Mouse (Mus musculus): ENCODE data around the gene Klf1. TPM values are rescaled to one million over a fixed set of nuclear protein-coding genes. Genes with fewer than 3 reads are reported as not detected.

Klf1 gene
- polyA plus RNA-seq, 1 experiment = 0.10 TPM

DNA sequence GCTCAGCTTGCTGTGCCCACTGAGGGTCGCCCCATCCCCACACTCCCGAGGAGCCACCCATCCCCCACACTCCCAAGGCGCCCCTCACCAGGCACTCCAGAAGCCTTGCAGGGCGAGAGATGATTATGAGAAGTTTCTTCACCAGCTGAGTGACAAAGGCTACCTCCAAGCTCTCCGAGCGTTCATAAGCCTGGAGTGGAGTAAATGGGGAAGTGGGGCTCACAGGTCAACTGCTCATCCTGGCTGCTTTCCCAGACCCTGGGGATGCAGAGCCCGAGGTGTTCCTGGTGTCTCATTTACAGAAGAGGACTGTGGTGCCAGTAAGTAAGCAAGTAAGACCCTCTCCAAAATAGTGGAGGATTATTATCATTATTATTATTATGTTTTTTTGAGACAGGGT, 23.8 kb downstream of the Klf1 start:
- no peak for TF ChIP-seq USF1 (IDR thresholded peaks at IDR 0.05; ENCODE audit: low read depth)
- TF ChIP-seq TCF12 (IDR thresholded peaks at IDR 0.05; ENCODE audit: insufficient read depth, poor library complexity, severe bottlenecking) = no peak
- TF ChIP-seq MYOD1 (IDR thresholded peaks at IDR 0.05; ENCODE audit: control insufficient read depth in 1 of 3, insufficient read length in 2 of 3, low read depth in 2 of 3) = no peak
- TF ChIP-seq TCF3 (IDR thresholded peaks at IDR 0.05; ENCODE audit: insufficient read length, low read depth) = no peak
- no peak for TF ChIP-seq POLR2AphosphoS2 (IDR thresholded peaks at IDR 0.05; ENCODE audit: insufficient read length, low read depth)
- TF ChIP-seq MAX (IDR thresholded peaks at IDR 0.05; ENCODE audit: low read depth) = no peak
- TF ChIP-seq E2F4 (IDR thresholded peaks at IDR 0.05; ENCODE audit: insufficient read depth) = no peak
- TF ChIP-seq CEBPB (IDR thresholded peaks at IDR 0.05; ENCODE audit: insufficient read depth, poor library complexity, severe bottlenecking) = no peak
- TF ChIP-seq SRF (IDR thresholded peaks at IDR 0.05; ENCODE audit: control insufficient read depth, insufficient read length, low read depth) = no peak
- no peak for TF ChIP-seq POLR2A (IDR thresholded peaks at IDR 0.05; ENCODE audit: insufficient read length, low read depth)
- TF ChIP-seq REST (IDR thresholded peaks at IDR 0.05; ENCODE audit: insufficient read depth, insufficient read length) = no peak
- TF ChIP-seq MYOG (IDR thresholded peaks at IDR 0.05; ENCODE audit: control insufficient read depth in 1 of 3, insufficient read depth in 1 of 3, insufficient read length in 2 of 3, low read depth in 2 of 3) = no peak
- peaks cover 11% of the 10 kb centered on the region for H3K27me3 ChIP-seq (ENCODE audit: control insufficient read depth, insufficient read depth, insufficient read length)
- no peak overlapping the region for H3K4me3 ChIP-seq
- H3K4me2 ChIP-seq (ENCODE audit: low read depth) = no peak overlapping the region
- no peaks in the 10 kb centered on the region for H3K36me3 ChIP-seq (ENCODE audit: control insufficient read depth, insufficient read depth)
- no peak overlapping the region for H3ac ChIP-seq (ENCODE audit: control insufficient read depth, insufficient read length)
- H3K79me2 ChIP-seq (ENCODE audit: control insufficient read depth, insufficient read depth) = no peaks in the 10 kb centered on the region

DNA sequence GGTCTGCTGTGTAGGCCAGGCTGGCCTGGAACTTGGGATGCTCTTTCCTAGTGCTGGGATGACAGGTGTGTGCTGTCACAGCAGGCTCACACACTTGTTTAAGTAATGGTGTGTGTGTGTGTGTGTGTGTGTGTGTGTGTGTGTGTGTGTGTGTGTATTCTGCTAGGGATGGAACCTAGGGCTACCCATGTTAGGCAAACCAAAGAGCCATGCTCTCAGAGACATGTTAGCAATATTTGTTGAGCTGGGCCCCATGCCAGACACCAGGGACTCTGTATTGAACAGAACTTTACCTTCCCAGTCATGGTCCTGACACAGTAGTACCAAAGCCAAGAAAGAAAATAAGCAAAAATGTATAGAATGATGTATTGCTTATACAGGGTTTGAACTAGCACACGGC, 25.8 kb downstream of the Klf1 start:
- no peak for TF ChIP-seq POLR2A (IDR thresholded peaks at IDR 0.05; ENCODE audit: insufficient read length, low read depth)
- TF ChIP-seq USF1 (IDR thresholded peaks at IDR 0.05; ENCODE audit: low read depth) = no peak
- no peak for TF ChIP-seq MAX (IDR thresholded peaks at IDR 0.05; ENCODE audit: low read depth)
- TF ChIP-seq SRF (IDR thresholded peaks at IDR 0.05; ENCODE audit: control insufficient read depth, insufficient read length, low read depth) = no peak
- TF ChIP-seq MYOD1 (IDR thresholded peaks at IDR 0.05; ENCODE audit: control insufficient read depth in 1 of 3, insufficient read length in 2 of 3, low read depth in 2 of 3) = no peak
- no peak for TF ChIP-seq E2F4 (IDR thresholded peaks at IDR 0.05; ENCODE audit: insufficient read depth)
- no peak for TF ChIP-seq MYOG (IDR thresholded peaks at IDR 0.05; ENCODE audit: control insufficient read depth in 1 of 3, insufficient read depth in 1 of 3, insufficient read length in 2 of 3, low read depth in 2 of 3)
- TF ChIP-seq TCF3 (IDR thresholded peaks at IDR 0.05; ENCODE audit: insufficient read length, low read depth) = no peak
- no peak for TF ChIP-seq REST (IDR thresholded peaks at IDR 0.05; ENCODE audit: insufficient read depth, insufficient read length)
- no peak for TF ChIP-seq CEBPB (IDR thresholded peaks at IDR 0.05; ENCODE audit: insufficient read depth, poor library complexity, severe bottlenecking)
- TF ChIP-seq TCF12 (IDR thresholded peaks at IDR 0.05; ENCODE audit: insufficient read depth, poor library complexity, severe bottlenecking) = no peak

DNA sequence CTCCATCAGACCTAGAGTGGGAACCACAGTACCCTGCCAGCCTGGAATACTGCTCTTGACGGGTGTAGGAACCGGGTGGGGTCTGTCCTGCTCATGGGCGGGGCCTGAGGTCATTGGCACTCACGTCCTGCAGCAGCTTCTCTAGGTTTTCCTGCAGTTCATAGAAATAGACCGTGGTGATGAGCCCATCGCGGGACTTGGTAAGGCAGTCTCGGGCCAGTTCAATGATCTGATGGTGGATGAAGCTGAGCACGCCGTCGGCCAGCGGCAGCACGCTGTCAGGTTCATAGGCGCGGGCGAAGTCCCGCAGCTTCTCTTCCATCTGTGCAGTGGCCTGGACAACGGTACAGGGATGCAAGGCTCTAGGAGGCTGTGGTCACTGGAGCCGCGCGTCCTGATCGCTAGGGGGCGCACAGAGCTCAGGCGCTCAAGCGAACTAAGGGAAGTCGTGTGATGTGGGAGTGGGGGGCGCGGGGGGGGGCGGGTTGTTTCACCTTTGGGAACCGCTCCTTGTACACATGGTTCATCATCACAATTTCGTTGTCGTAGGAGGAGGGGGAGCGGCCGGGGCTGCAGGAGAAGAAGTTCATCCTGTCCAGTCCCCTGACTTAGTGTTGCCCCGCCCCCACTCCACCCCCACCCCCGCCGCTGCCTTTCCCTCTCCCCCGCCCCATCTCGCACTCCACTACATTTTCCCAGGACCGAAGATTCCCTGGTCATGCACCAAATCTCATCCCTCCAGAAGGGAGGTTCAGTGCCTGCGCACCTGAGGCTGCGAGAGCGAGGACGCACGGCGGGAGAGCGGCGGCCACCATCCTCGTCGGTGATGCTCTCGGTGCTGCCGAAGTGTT, 27.0 kb downstream of the Klf1 start:
- Histone ChIP-seq H3K36me3 (ENCODE audit: control insufficient read depth, insufficient read depth) (no peaks in the 10 kb centered on the region), H3K27me3 (ENCODE audit: control insufficient read depth, insufficient read depth, insufficient read length) (peaks cover 20% of the 10 kb centered on the region), H3K4me2 (ENCODE audit: low read depth) (no peak overlapping the region), H3K79me2 (ENCODE audit: control insufficient read depth, insufficient read depth) (no peaks in the 10 kb centered on the region), H3ac (ENCODE audit: control insufficient read depth, insufficient read length) (no peak overlapping the region), H3K4me3 (no peak overlapping the region)
- no peak for TF ChIP-seq MYOD1 (IDR thresholded peaks at IDR 0.05; ENCODE audit: control insufficient read depth in 1 of 3, insufficient read length in 2 of 3, low read depth in 2 of 3)
- no peak for TF ChIP-seq MAX (IDR thresholded peaks at IDR 0.05; ENCODE audit: low read depth)
- TF ChIP-seq CEBPB (IDR thresholded peaks at IDR 0.05; ENCODE audit: insufficient read depth, poor library complexity, severe bottlenecking) = no peak
- TF ChIP-seq TCF12 (IDR thresholded peaks at IDR 0.05; ENCODE audit: insufficient read depth, poor library complexity, severe bottlenecking) = no peak
- TF ChIP-seq TCF3 (IDR thresholded peaks at IDR 0.05; ENCODE audit: insufficient read length, low read depth) = no peak
- no peak for TF ChIP-seq MYOG (IDR thresholded peaks at IDR 0.05; ENCODE audit: control insufficient read depth in 1 of 3, insufficient read depth in 1 of 3, insufficient read length in 2 of 3, low read depth in 2 of 3)
- TF ChIP-seq REST (IDR thresholded peaks at IDR 0.05; ENCODE audit: insufficient read depth, insufficient read length) = no peak
- TF ChIP-seq E2F4 (IDR thresholded peaks at IDR 0.05; ENCODE audit: insufficient read depth) = no peak
- no peak for TF ChIP-seq POLR2A (IDR thresholded peaks at IDR 0.05; ENCODE audit: insufficient read length, low read depth)
- no peak for TF ChIP-seq SRF (IDR thresholded peaks at IDR 0.05; ENCODE audit: control insufficient read depth, insufficient read length, low read depth)
- no peak for TF ChIP-seq POLR2AphosphoS2 (IDR thresholded peaks at IDR 0.05; ENCODE audit: insufficient read length, low read depth)
- no peak for TF ChIP-seq USF1 (IDR thresholded peaks at IDR 0.05; ENCODE audit: low read depth)

More for the DNA sequence above, 25.8 kb downstream of the Klf1 start:
- Histone ChIP-seq H3K36me3 (ENCODE audit: control insufficient read depth, insufficient read depth) (no peaks in the 10 kb centered on the region), H3K4me3 (no peak overlapping the region), H3K79me2 (ENCODE audit: control insufficient read depth, insufficient read depth) (no peaks in the 10 kb centered on the region), H3ac (ENCODE audit: control insufficient read depth, insufficient read length) (no peak overlapping the region), H3K27me3 (ENCODE audit: control insufficient read depth, insufficient read depth, insufficient read length) (peaks cover 20% of the 10 kb centered on the region), H3K4me2 (ENCODE audit: low read depth) (no peak overlapping the region)

DNA sequence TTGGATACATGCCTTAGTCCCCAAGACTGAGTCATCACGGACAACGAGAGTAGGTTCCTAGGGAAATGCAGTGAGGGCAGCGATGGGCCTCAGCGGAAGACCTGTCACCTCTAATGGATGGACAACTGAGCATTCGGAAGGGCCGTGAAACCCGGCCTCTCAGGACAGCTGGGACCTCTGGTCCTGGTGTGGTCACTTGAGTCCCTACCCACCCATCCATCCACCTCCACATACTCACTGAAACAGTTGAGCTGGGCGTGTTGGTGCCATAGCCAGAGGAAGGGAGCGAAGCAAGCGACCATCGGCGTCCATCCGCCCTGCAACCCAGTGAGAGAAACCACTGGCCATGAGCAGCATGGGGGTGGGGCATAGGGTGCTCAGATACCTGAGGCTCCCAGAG, 28.9 kb downstream of the Klf1 start:
- no peaks in the 10 kb centered on the region for H3K79me2 ChIP-seq (ENCODE audit: control insufficient read depth, insufficient read depth)
- TF ChIP-seq POLR2AphosphoS2 (IDR thresholded peaks at IDR 0.05; ENCODE audit: insufficient read length, low read depth) (no peak), E2F4 (IDR thresholded peaks at IDR 0.05; ENCODE audit: insufficient read depth) (no peak), POLR2A (IDR thresholded peaks at IDR 0.05; ENCODE audit: insufficient read length, low read depth) (no peak), MAX (IDR thresholded peaks at IDR 0.05; ENCODE audit: low read depth) (no peak), CEBPB (IDR thresholded peaks at IDR 0.05; ENCODE audit: insufficient read depth, poor library complexity, severe bottlenecking) (no peak), TCF3 (IDR thresholded peaks at IDR 0.05; ENCODE audit: insufficient read length, low read depth) (no peak), SRF (IDR thresholded peaks at IDR 0.05; ENCODE audit: control insufficient read depth, insufficient read length, low read depth) (no peak), USF1 (IDR thresholded peaks at IDR 0.05; ENCODE audit: low read depth) (no peak), MYOG (IDR thresholded peaks at IDR 0.05; ENCODE audit: control insufficient read depth in 1 of 3, insufficient read depth in 1 of 3, insufficient read length in 2 of 3, low read depth in 2 of 3) (no peak), MYOD1 (IDR thresholded peaks at IDR 0.05; ENCODE audit: control insufficient read depth in 1 of 3, insufficient read length in 2 of 3, low read depth in 2 of 3) (no peak), TCF12 (IDR thresholded peaks at IDR 0.05; ENCODE audit: insufficient read depth, poor library complexity, severe bottlenecking) (no peak), REST (IDR thresholded peaks at IDR 0.05; ENCODE audit: insufficient read depth, insufficient read length) (no peak)
- peaks cover 38% of the 10 kb centered on the region for H3K27me3 ChIP-seq (ENCODE audit: control insufficient read depth, insufficient read depth, insufficient read length)
- no peak overlapping the region for H3ac ChIP-seq (ENCODE audit: control insufficient read depth, insufficient read length)
- no peak overlapping the region for H3K4me3 ChIP-seq
- no peaks in the 10 kb centered on the region for H3K36me3 ChIP-seq (ENCODE audit: control insufficient read depth, insufficient read depth)
- no peak overlapping the region for H3K4me2 ChIP-seq (ENCODE audit: low read depth)
